Comparison of ENCODE assay signal across 26 mouse cellular contexts in genomic region chr5:88821542-88821941, GRCm38 (mm10). TPM values are rescaled to one million over a fixed set of nuclear protein-coding genes. Genes with fewer than 3 reads are reported as not detected.
DNase-seq lines count a peak whose midpoint lies in the region; ATAC-seq lines count a peak whose summit lies in the region.
"Had no signal": no experiment of that assay in that cellular context is flagged by ENCODE, and none has a peak within 500 bp of the region (broad histone marks: within the 10 kb centered on the region; RNA-seq: fewer than 3 reads in every experiment).

No protein-coding gene starts in this region.

- H3K4me3 ChIP-seq in forebrain, embryonic 14.5 days (ENCODE audit: low read depth, low read length) = no peak overlapping the region
- H3K4me3 ChIP-seq in forebrain, embryonic 15.5 days = no peak overlapping the region
- no peak overlapping the region for H3K4me3 ChIP-seq in intestine, embryonic 15.5 days (replicated peaks)
- H3K4me3 ChIP-seq in hindbrain, embryonic 14.5 days (replicated peaks; ENCODE audit: low read length) = no peak overlapping the region
- H3K4me3 ChIP-seq: embryonic facial prominence, embryonic 15.5 days; heart, embryonic 12.5 days; limb, embryonic 10.5 days; liver, embryonic 15.5 days; lung, embryonic 15.5 days; neural tube, embryonic 12.5 days; stomach, embryonic 15.5 days had no signal

- H3K27ac ChIP-seq in forebrain, embryonic 14.5 days (ENCODE audit: low read depth, low read length) = no peak overlapping the region
- H3K27ac ChIP-seq in forebrain, embryonic 15.5 days (replicated peaks) = no peak overlapping the region
- no peak overlapping the region for H3K27ac ChIP-seq in intestine, embryonic 15.5 days
- H3K27ac ChIP-seq in hindbrain, embryonic 14.5 days = no peak overlapping the region
- H3K27ac ChIP-seq: embryonic facial prominence, embryonic 15.5 days; limb, embryonic 10.5 days; liver, embryonic 15.5 days; lung, embryonic 15.5 days; neural tube, embryonic 12.5 days; stomach, embryonic 15.5 days had no signal

- WGBS in forebrain, embryonic 14.5 days = 25% methylated on average over 1 of the region's 1 CpGs
- 15% methylated on average over 1 of the region's 1 CpGs for WGBS in forebrain, embryonic 15.5 days
- WGBS in intestine, embryonic 15.5 days = 45% methylated on average over 1 of the region's 1 CpGs
- 63% methylated on average over 1 of the region's 1 CpGs for WGBS in hindbrain, embryonic 14.5 days

- H3K4me1 ChIP-seq in forebrain, embryonic 14.5 days (ENCODE audit: control insufficient read depth, insufficient read depth, low read length) = no peaks in the 10 kb centered on the region
- no peaks in the 10 kb centered on the region for H3K4me1 ChIP-seq in forebrain, embryonic 15.5 days
- H3K4me1 ChIP-seq in intestine, embryonic 15.5 days (replicated peaks) = no peaks in the 10 kb centered on the region
- no peaks in the 10 kb centered on the region for H3K4me1 ChIP-seq in hindbrain, embryonic 14.5 days (replicated peaks; ENCODE audit: control insufficient read depth, insufficient read depth, low read length)
- H3K4me1 ChIP-seq: embryonic facial prominence, embryonic 15.5 days; heart, embryonic 12.5 days; limb, embryonic 10.5 days; liver, embryonic 15.5 days; lung, embryonic 15.5 days; neural tube, embryonic 12.5 days; stomach, embryonic 15.5 days had no signal

- no peak overlapping the region for H3K9ac ChIP-seq in forebrain, embryonic 14.5 days (ENCODE audit: low read length)
- H3K9ac ChIP-seq in forebrain, embryonic 15.5 days (replicated peaks) = no peak overlapping the region
- no peak overlapping the region for H3K9ac ChIP-seq in intestine, embryonic 15.5 days
- no peak overlapping the region for H3K9ac ChIP-seq in hindbrain, embryonic 14.5 days
- H3K9ac ChIP-seq: embryonic facial prominence, embryonic 15.5 days; heart, embryonic 12.5 days; liver, embryonic 15.5 days; lung, embryonic 15.5 days; neural tube, embryonic 12.5 days; stomach, embryonic 15.5 days had no signal

- no peak overlapping the region for H3K4me2 ChIP-seq in forebrain, embryonic 14.5 days (ENCODE audit: low read length)
- H3K4me2 ChIP-seq in forebrain, embryonic 15.5 days (replicated peaks) = no peak overlapping the region
- no peak overlapping the region for H3K4me2 ChIP-seq in intestine, embryonic 15.5 days (replicated peaks)
- H3K4me2 ChIP-seq in hindbrain, embryonic 14.5 days (replicated peaks) = no peak overlapping the region
- H3K4me2 ChIP-seq: embryonic facial prominence, embryonic 15.5 days; heart, embryonic 12.5 days; liver, embryonic 15.5 days; lung, embryonic 15.5 days; neural tube, embryonic 12.5 days; stomach, embryonic 15.5 days had no signal

- no peaks in the 10 kb centered on the region for H3K27me3 ChIP-seq in forebrain, embryonic 14.5 days (replicated peaks; ENCODE audit: control insufficient read depth, insufficient read depth, low read length)
- no peaks in the 10 kb centered on the region for H3K27me3 ChIP-seq in forebrain, embryonic 15.5 days
- H3K27me3 ChIP-seq in intestine, embryonic 15.5 days (replicated peaks) = no peaks in the 10 kb centered on the region
- no peaks in the 10 kb centered on the region for H3K27me3 ChIP-seq in hindbrain, embryonic 14.5 days (ENCODE audit: control insufficient read depth, insufficient read depth, low read length)
- H3K27me3 ChIP-seq: embryonic facial prominence, embryonic 15.5 days; heart, embryonic 12.5 days; liver, embryonic 15.5 days; lung, embryonic 15.5 days; neural tube, embryonic 12.5 days; stomach, embryonic 15.5 days had no signal

- DNase-seq in forebrain, embryonic 14.5 days (ENCODE audit: low spot score) = peak; percentile 36
- DNase-seq in kidney, postnatal 14 days = peak; percentile 31
- no peak for DNase-seq in kidney, postnatal 4 days
- no peak for DNase-seq in hindbrain, embryonic 14.5 days (ENCODE audit: low spot score)
- DNase-seq in right cerebral cortex, adult 2 months (ENCODE audit: low spot score in 2 of 2) = no peak
- DNase-seq: adrenal gland, adult 8-10 months; cerebellum, adult 9-11 months; gastrocnemius, postnatal 14 days; heart, adult 18-20 months; heart, postnatal 10 days; liver; lung, postnatal 36 days; midbrain, embryonic 14.5 days; right cerebral cortex, postnatal 4 days; thymus, adult 18-20 months had no signal

- H3K36me3 ChIP-seq in forebrain, embryonic 14.5 days (ENCODE audit: control insufficient read depth, insufficient read depth, low read length) = no peaks in the 10 kb centered on the region
- H3K36me3 ChIP-seq in forebrain, embryonic 15.5 days = no peaks in the 10 kb centered on the region
- no peaks in the 10 kb centered on the region for H3K36me3 ChIP-seq in intestine, embryonic 15.5 days
- H3K36me3 ChIP-seq in hindbrain, embryonic 14.5 days (replicated peaks; ENCODE audit: control insufficient read depth, insufficient read depth) = no peaks in the 10 kb centered on the region
- H3K36me3 ChIP-seq: embryonic facial prominence, embryonic 15.5 days; heart, embryonic 12.5 days; limb, embryonic 10.5 days; liver, embryonic 15.5 days; lung, embryonic 15.5 days; neural tube, embryonic 12.5 days; stomach, embryonic 15.5 days had no signal

- ATAC-seq in forebrain, embryonic 14.5 days = no peak
- ATAC-seq in forebrain, embryonic 15.5 days (replicated peaks) = no peak
- ATAC-seq in intestine, embryonic 15.5 days = peak; percentile 95
- ATAC-seq in hindbrain, embryonic 14.5 days (ENCODE audit: low FRiP score) = no peak
- ATAC-seq in activated CD4-positive, CD25-positive, alpha-beta regulatory T cell, adult 4 months = no peak
- ATAC-seq: forebrain, embryonic 16.5 days had no signal

- no peaks in the 10 kb centered on the region for H3K9me3 ChIP-seq in forebrain, embryonic 14.5 days (replicated peaks; ENCODE audit: control insufficient read depth, low read length)
- no peaks in the 10 kb centered on the region for H3K9me3 ChIP-seq in forebrain, embryonic 15.5 days
- H3K9me3 ChIP-seq in intestine, embryonic 15.5 days = no peaks in the 10 kb centered on the region
- no peaks in the 10 kb centered on the region for H3K9me3 ChIP-seq in hindbrain, embryonic 14.5 days (ENCODE audit: control insufficient read depth, low read length)
- H3K9me3 ChIP-seq: embryonic facial prominence, embryonic 15.5 days; heart, embryonic 12.5 days; limb, embryonic 10.5 days; liver, embryonic 15.5 days; lung, embryonic 15.5 days; neural tube, embryonic 12.5 days; stomach, embryonic 15.5 days had no signal

RNA-seq across cellular contexts. Expression of gene Dck, which starts 56.7 kb away (rescaled TPM):
- 93.7 and 94.7 TPM in 2 replicates for polyA plus RNA-seq in forebrain, embryonic 14.5 days (2014; fragmentation: Nextera tagmentation; extraction: Ambion mirVana)
- polyA plus RNA-seq in forebrain, embryonic 15.5 days (2015; fragmentation: Nextera tagmentation; extraction: Ambion mirVana) = 88.4 and 89.8 TPM in 2 replicates
- polyA plus RNA-seq in intestine, embryonic 15.5 days (2015; fragmentation: Nextera tagmentation; extraction: Ambion mirVana) = 38.0 and 44.2 TPM in 2 replicates
- 51.6 and 53.7 TPM in 2 replicates for polyA plus RNA-seq in hindbrain, embryonic 14.5 days (2014; fragmentation: Nextera tagmentation; extraction: Ambion mirVana)
- 10 to 100 TPM; 57.9 to 66.8 TPM for polyA plus RNA-seq in activated CD4-positive, CD25-positive, alpha-beta regulatory T cell, adult 4 months (2017; shearing (Covaris generic))

Comparison
In these comparisons a context has a peak if more than half of its experiments do, and no peak if none do; other contexts are left out.
1. DNase-seq: peak in forebrain, embryonic 14.5 days (single experiment) and kidney, postnatal 14 days (single experiment); none in kidney, postnatal 4 days (0 of 2), hindbrain, embryonic 14.5 days (single experiment) and right cerebral cortex, adult 2 months (0 of 2).